Mouse (Mus musculus) myocyte (in vitro differentiated cells): ENCODE data around the gene Ppp1r3d. TPM values are rescaled to one million over a fixed set of nuclear protein-coding genes. Genes with fewer than 3 reads are reported as not detected.

ENCODE experiments used
- H3K27me3 ChIP-seq: one replicate; pipeline ENCODE4 v1.6.1; 2011; ENCODE audit not compliant: control insufficient read depth, insufficient read depth, insufficient read length
- H3K36me3 ChIP-seq: one replicate; pipeline ENCODE4 v1.6.1; 2011; ENCODE audit not compliant: control insufficient read depth, insufficient read depth
- H3K4me2 ChIP-seq: one replicate; pipeline ENCODE4 v1.6.1; 2011; ENCODE audit warnings: low read depth, control low read depth
- H3K4me3 ChIP-seq: one replicate; pipeline ENCODE4 v1.5.1; 2011; ENCODE audit warnings: mild to moderate bottlenecking, control low read depth, moderate library complexity
- H3K79me2 ChIP-seq: one replicate; pipeline ENCODE4 v1.6.1; 2011; ENCODE audit not compliant: control insufficient read depth, insufficient read depth
- H3ac ChIP-seq: one replicate; pipeline ENCODE4 v1.6.1; 2011; ENCODE audit not compliant: control insufficient read depth, insufficient read length
- CEBPB ChIP-seq: IDR thresholded peaks from 2 replicates; pipeline ENCODE4 v1.6.1; 2011; ENCODE audit warnings: mild to moderate bottlenecking, moderate library complexity; ENCODE audit not compliant: poor library complexity, insufficient read depth, severe bottlenecking
- MAX ChIP-seq: IDR thresholded peaks from one replicate; pipeline ENCODE4 v1.6.1; 2011; ENCODE audit warnings: low read depth, mild to moderate bottlenecking, control low read depth
- MYOG ChIP-seq, 3 experiments: IDR thresholded peaks; one replicate each; pipeline ENCODE4 v1.6.1; 2011; ENCODE audit warnings: control low read depth in 2 of 3, low read depth in 2 of 3, mild to moderate bottlenecking in 2 of 3; ENCODE audit not compliant: insufficient read length in 2 of 3, control insufficient read depth in 1 of 3, insufficient read depth in 1 of 3
- POLR2A ChIP-seq: IDR thresholded peaks from one replicate; pipeline ENCODE4 v1.6.1; 2011; ENCODE audit warnings: low read depth, mild to moderate bottlenecking, control low read depth, moderate library complexity; ENCODE audit not compliant: insufficient read length
- POLR2AphosphoS2 ChIP-seq: IDR thresholded peaks from one replicate; pipeline ENCODE4 v1.6.1; 2011; ENCODE audit warnings: low read depth, control low read depth; ENCODE audit not compliant: insufficient read length
- REST ChIP-seq: IDR thresholded peaks from one replicate; pipeline ENCODE4 v1.6.1; 2011; ENCODE audit warnings: mild to moderate bottlenecking, control low read depth, moderate library complexity; ENCODE audit not compliant: insufficient read depth, insufficient read length
- SRF ChIP-seq: IDR thresholded peaks from one replicate; pipeline ENCODE4 v1.6.1; 2011; ENCODE audit warnings: low read depth; ENCODE audit not compliant: control insufficient read depth, insufficient read length
- TCF12 ChIP-seq: IDR thresholded peaks from one replicate; pipeline ENCODE4 v1.6.1; 2011; ENCODE audit warnings: mild to moderate bottlenecking, control low read depth; ENCODE audit not compliant: poor library complexity, insufficient read depth, severe bottlenecking
- polyA plus RNA-seq: library from polyadenylated mRNA; unstranded; fragments of >200 nt; fragmentation: generic; extraction: Trizol; gene quantifications from one replicate; pipeline ENCODE4 v1.2.1, GENCODE M21; 2012; ENCODE audit warnings: missing spikeins

Gene Ppp1r3d
- polyA plus RNA-seq, 1 experiment: not detected

DNA sequence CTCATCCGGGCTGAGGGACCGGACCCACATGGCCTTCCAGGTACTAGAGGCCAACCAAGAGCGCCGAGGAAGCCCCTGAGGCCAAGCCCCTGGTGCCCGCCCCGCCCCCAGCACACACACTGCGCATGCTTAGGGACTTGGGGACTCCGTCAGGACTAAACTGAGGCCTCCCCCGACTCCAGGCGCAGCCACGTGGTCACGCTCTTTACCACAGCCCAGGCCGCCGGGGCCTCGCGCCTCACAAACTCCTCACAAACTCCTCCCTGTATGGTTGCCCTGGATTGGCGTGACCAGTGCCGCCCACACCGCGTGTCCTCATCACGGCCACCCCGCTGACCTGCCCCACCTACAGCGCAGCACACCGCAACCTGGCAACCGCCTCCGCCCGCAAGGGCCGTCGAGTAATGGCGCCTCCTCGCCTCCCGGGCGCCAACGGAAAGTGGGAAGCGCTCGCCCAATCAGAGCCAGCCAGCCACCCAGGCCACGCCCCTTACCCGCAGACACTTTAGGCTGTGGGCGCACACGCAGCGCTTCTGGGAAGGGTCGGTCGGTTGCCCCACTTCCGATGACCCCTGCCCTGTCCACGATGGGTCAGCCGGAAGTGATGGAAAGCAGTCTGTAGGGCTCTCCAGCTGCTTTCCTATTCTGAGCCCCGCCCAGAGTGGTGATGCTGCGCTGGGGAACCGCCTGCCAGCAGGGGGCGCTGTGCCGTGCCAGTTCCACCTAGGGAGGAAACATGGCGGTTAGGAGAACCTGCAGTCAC lies 7.0 kb downstream of the Ppp1r3d start, which contains the start of gene Sycp2:
TSS of gene Sycp2 (minus strand) at position 633 of the 763 bp plus-strand sequence.
- TF ChIP-seq POLR2AphosphoS2 (no peak), POLR2A (no peak), REST (no peak), SRF (no peak), MYOG (IDR thresholded peaks at IDR 0.05; ENCODE audit: control insufficient read depth in 1 of 3, insufficient read depth in 1 of 3, insufficient read length in 2 of 3, low read depth in 2 of 3) (no peak), CEBPB (no peak), MAX (no peak), TCF12 (no peak)
- Histone ChIP-seq H3K79me2 (no peaks in the 10 kb centered on the region), H3K4me3 (no peak within 1 kb of the TSS), H3K36me3 (no peaks in the 10 kb centered on the region), H3K4me2 (no peak within 1 kb of the TSS), H3ac (no peak within 1 kb of the TSS), H3K27me3 (no peaks in the 10 kb centered on the region)

Other genes starting within 250 kb of the Ppp1r3d start
- not detected for gene Sycp2, start 6.8 kb downstream of the Ppp1r3d start, polyA plus RNA-seq
- gene Fam217b, start 52 bp upstream of the Ppp1r3d start, polyA plus RNA-seq: 0.01 TPM
- not detected for gene Cdh26, start 16.1 kb upstream of the Ppp1r3d start, polyA plus RNA-seq